Mouse (Mus musculus) thymus, adult 2 months (tissue): Measurements from ENCODE around the gene Cebpg. TPM values are rescaled to one million over a fixed set of nuclear protein-coding genes. Genes with fewer than 3 reads are reported as not detected.

Source experiments
- DNase-seq: peaks from one replicate; pipeline ENCODE4 v3.0.0; 2021
- H3K27ac ChIP-seq: fragments of 200-500 bp; 2 replicates; pipeline ENCODE4 v1.5.1; 2012; ENCODE audit warnings: low read length, control low read depth; ENCODE audit not compliant: control insufficient read depth, insufficient read depth
- H3K27me3 ChIP-seq: fragments of 200-500 bp; 2 replicates; pipeline ENCODE4 v1.6.1; 2012; ENCODE audit warnings: mild to moderate bottlenecking, low read length, moderate library complexity, mixed read lengths; ENCODE audit not compliant: control insufficient read depth, insufficient read depth
- H3K36me3 ChIP-seq: fragments of 200-500 bp; 2 replicates; pipeline ENCODE4 v1.6.1; 2012; ENCODE audit warnings: mild to moderate bottlenecking, low read length, moderate library complexity; ENCODE audit not compliant: control insufficient read depth, insufficient read depth
- H3K4me1 ChIP-seq: fragments of 200-500 bp; replicated peaks from 2 replicates; pipeline ENCODE4 v1.6.1; 2012; ENCODE audit warnings: low read length; ENCODE audit not compliant: control insufficient read depth, insufficient read depth
- H3K4me3 ChIP-seq: fragments of 200-500 bp; 2 replicates; pipeline ENCODE4 v1.5.1; 2012; ENCODE audit warnings: mild to moderate bottlenecking, low read length, control low read depth, moderate library complexity; ENCODE audit not compliant: control insufficient read depth, insufficient read depth
- CTCF ChIP-seq: fragments of 200-500 bp; IDR thresholded peaks from 2 replicates; pipeline ENCODE4 v1.5.1; 2012; ENCODE audit warnings: mild to moderate bottlenecking, control low read depth, low read length, moderate library complexity, borderline replicate concordance; ENCODE audit not compliant: control insufficient read depth, poor library complexity, insufficient read depth; ENCODE audit errors: extremely low read depth
- POLR2A ChIP-seq: fragments of 200-500 bp; IDR thresholded peaks from 2 replicates; pipeline ENCODE4 v1.6.1; 2012; ENCODE audit warnings: mild to moderate bottlenecking, low read length, control low read depth, moderate library complexity; ENCODE audit not compliant: control insufficient read depth, poor library complexity, insufficient read depth; ENCODE audit errors: extremely low read depth
- WGBS: fragments of 180-500 bp; shearing (Covaris S2); methylation state at CpG from one replicate; pipeline ENCODE4 v1.1.7; 2018; 5-methylcytosine and 5-hydroxymethylcytosine counted together
- polyA plus RNA-seq: library from polyadenylated mRNA; depleted of rRNA; stranded (reverse); fragments of >200 nt; gene quantifications from 2 replicates; pipeline ENCODE4 v1.2.3, GENCODE M21; 2012

The Cebpg gene
- polyA plus RNA-seq, 1 experiment = 11.9 TPM

- 91% methylated on average over 5 of the region's 5 CpGs for WGBS
- TF ChIP-seq POLR2A = no peak
- TF ChIP-seq CTCF = no peak
- Histone ChIP-seq H3K4me1 (no peaks in the 10 kb centered on the region), H3K27ac (no peak overlapping the region), H3K27me3 (no peaks in the 10 kb centered on the region), H3K36me3 (peaks cover 26% of the 10 kb centered on the region), H3K4me3 (no peak overlapping the region)
- no peak for DNase-seq
These were observed 13.6 kb downstream of the Cebpg start for GRCm38 (mm10) chr7:35042759-35043217.

- TF ChIP-seq POLR2A = no peak
- no peak for TF ChIP-seq CTCF
- Histone ChIP-seq H3K4me1 (no peaks in the 10 kb centered on the region), H3K36me3 (peaks cover 26% of the 10 kb centered on the region), H3K27me3 (no peaks in the 10 kb centered on the region), H3K4me3 (no peak overlapping the region), H3K27ac (no peak overlapping the region)
- DNase-seq = no peak
These were observed 14.2 kb downstream of the Cebpg start for GRCm38 (mm10) chr7:35042209-35042554.

DNA sequence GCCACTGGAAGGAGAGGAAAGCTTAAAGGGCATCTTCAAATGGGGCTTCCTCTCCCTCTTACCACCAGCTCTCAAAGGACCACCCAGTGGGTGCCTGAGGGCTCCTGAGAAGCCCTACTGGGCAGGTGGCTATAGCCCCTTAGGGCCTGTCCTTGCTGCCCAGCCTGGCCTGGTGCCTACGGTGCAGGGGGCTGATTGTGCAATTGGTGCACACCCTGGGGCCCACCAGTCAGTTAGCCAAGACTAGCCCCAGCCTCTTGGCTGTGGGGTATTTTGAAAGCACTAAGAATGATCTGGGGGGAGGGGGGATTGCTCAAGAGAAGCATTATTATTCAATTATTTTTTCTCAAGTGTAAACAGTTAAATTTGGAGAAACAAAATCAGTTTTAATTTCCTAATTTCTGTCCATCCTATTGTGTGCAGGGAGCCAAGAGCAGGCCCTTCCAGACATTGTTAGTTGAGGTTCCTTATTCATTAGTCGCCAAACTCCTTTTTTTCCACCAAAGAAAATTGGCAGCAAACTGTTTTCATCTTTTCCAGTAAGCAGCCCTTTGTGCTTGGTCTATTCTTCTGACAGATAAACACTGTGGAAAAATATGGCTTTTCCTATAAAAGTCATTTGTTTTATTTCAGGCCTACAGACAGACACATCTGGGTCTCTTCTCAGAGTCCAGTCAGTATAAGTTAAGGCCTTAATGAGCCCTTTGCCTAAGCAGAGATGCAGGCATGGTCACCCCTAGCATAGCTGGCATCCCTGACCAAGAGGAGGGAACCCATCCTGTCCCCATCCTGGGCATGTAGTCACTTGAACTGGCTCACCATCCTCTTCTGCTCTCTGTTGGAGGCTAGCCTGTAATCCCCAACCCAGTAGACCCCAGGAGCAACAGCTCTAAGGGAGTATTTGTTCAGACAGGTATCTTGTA lies 14.8 kb downstream of the Cebpg start:
- WGBS = 89% methylated on average over 2 of the region's 2 CpGs
- Histone ChIP-seq H3K4me3 (no peak overlapping the region), H3K36me3 (peaks cover 24% of the 10 kb centered on the region), H3K4me1 (no peaks in the 10 kb centered on the region), H3K27me3 (no peaks in the 10 kb centered on the region), H3K27ac (no peak overlapping the region)
- TF ChIP-seq POLR2A (no peak), CTCF (no peak)
- DNase-seq = no peak

- no peak for DNase-seq
- Histone ChIP-seq H3K27ac (no peak overlapping the region), H3K4me3 (no peak overlapping the region), H3K36me3 (peaks cover 17% of the 10 kb centered on the region), H3K27me3 (no peaks in the 10 kb centered on the region), H3K4me1 (no peaks in the 10 kb centered on the region)
- TF ChIP-seq CTCF (no peak), POLR2A (no peak)
- 97% methylated on average over 9 of the region's 9 CpGs for WGBS
These were observed 16.0 kb downstream of the Cebpg start for GRCm38 (mm10) chr7:35040176-35040972.

DNA sequence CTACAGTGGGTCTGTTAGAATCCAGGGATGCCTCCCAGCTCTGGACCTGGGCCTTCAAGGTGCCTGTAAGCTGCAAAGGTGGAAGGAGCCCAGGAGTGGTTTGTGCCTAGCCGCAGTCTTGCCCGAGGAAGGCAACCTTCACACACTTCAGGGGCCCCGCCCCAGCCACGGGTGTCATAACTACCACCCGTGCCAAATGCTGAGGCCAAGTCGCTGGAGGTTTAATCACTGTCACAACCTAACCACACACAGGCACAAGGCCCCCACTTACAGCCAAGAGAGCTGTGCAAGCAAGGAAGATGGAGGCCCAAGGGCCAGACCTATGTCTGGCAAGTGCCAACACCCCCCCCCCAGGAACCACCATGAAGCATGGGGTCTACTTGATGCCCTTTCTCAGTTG lies 19.0 kb downstream of the Cebpg start:
- Histone ChIP-seq H3K4me1 (no peaks in the 10 kb centered on the region), H3K36me3 (no peaks in the 10 kb centered on the region; the same call in 1 of the 2 replicates), H3K4me3 (no peak overlapping the region), H3K27ac (no peak overlapping the region), H3K27me3 (no peaks in the 10 kb centered on the region)
- TF ChIP-seq CTCF (no peak), POLR2A (no peak)
- WGBS = 68% methylated on average over 6 of the region's 6 CpGs
- no peak for DNase-seq

DNA sequence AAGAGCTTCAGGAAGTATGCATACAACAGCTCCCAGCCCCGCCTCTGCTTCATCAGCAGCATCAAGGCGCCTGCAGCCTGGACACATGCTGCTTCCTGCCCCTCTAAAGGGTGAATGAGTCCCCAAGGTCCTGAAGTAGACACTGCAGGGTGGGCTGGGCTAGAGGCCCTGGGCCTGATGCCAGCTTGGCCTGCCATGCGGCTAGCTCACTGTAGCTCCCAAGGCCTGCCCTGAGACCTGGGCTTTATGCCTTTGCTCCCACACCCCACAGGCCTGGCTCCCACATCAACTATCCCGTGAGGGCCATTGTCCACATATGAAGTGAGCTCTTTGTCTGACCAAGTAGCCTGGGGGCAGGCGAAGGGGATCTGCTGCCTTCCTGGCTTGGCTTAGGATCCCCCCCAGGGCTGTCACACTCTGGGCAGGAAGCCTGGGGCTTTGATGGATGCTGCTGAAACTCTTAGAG lies 20.1 kb downstream of the Cebpg start:
- no peak for TF ChIP-seq CTCF
- no peak for TF ChIP-seq POLR2A

More for the DNA sequence above, 20.1 kb downstream of the Cebpg start:
- Histone ChIP-seq H3K27me3 (no peaks in the 10 kb centered on the region), H3K4me1 (no peaks in the 10 kb centered on the region), H3K27ac (no peak overlapping the region), H3K36me3 (no peaks in the 10 kb centered on the region; the same call in 1 of the 2 replicates), H3K4me3 (no peak overlapping the region)
- WGBS = 87% methylated on average over 5 of the region's 5 CpGs
- no peak for DNase-seq
